Mouse (Mus musculus) hindbrain, embryonic 14.5 days (tissue): ENCODE data around the gene Gpr88. TPM values are rescaled to one million over a fixed set of nuclear protein-coding genes. Genes with fewer than 3 reads are reported as not detected.

Experiments
- ATAC-seq: fragments of 200-750 bp; cut with Nextera tagmentation; 2 replicates; pipeline ENCODE4 v1.8.0; 2017; ENCODE audit warnings: moderate number of reproducible peaks, mild to moderate bottlenecking, moderate TSS enrichment, moderate library complexity; ENCODE audit not compliant: low FRiP score
- DNase-seq: peaks from one replicate; pipeline ENCODE4 v3.0.0-alpha.2; 2015; ENCODE audit warnings: low spot score
- H3K27ac ChIP-seq: fragments of 300-500 bp; sonication (generic); 2 replicates; pipeline ENCODE4 v1.5.1; 2014; ENCODE audit warnings: mild to moderate bottlenecking, moderate library complexity
- H3K27me3 ChIP-seq: fragments of 300-500 bp; sonication (generic); 2 replicates; pipeline ENCODE4 v1.6.1; 2014; ENCODE audit warnings: mild to moderate bottlenecking, low read length, mixed read lengths; ENCODE audit not compliant: control insufficient read depth, insufficient read depth
- H3K36me3 ChIP-seq: fragments of 300-500 bp; sonication (generic); replicated peaks from 2 replicates; pipeline ENCODE4 v1.6.1; 2014; ENCODE audit not compliant: control insufficient read depth, insufficient read depth
- H3K4me1 ChIP-seq: fragments of 300-500 bp; sonication (generic); replicated peaks from 2 replicates; pipeline ENCODE4 v1.6.1; 2014; ENCODE audit warnings: antibody characterized with exemption, low read length, mixed read lengths; ENCODE audit not compliant: control insufficient read depth, insufficient read depth
- H3K4me2 ChIP-seq: fragments of 300-500 bp; sonication (generic); replicated peaks from 2 replicates; pipeline ENCODE4 v1.6.1; 2014; ENCODE audit warnings: mild to moderate bottlenecking, moderate library complexity
- H3K4me3 ChIP-seq: fragments of 300-500 bp; sonication (generic); replicated peaks from 2 replicates; pipeline ENCODE4 v1.5.1; 2014; ENCODE audit warnings: mild to moderate bottlenecking, low read length
- H3K9ac ChIP-seq: fragments of 300-500 bp; sonication (generic); 2 replicates; pipeline ENCODE4 v1.6.1; 2014
- H3K9me3 ChIP-seq: fragments of 300-500 bp; sonication (generic); 2 replicates; pipeline ENCODE4 v1.6.1; 2016; ENCODE audit warnings: low read length; ENCODE audit not compliant: control insufficient read depth
- WGBS: fragments of 180-500 bp; shearing (Covaris S2); extraction: QIAGEN DNeasy Blood & Tissue Kit; methylation state at CpG from one replicate; pipeline ENCODE4 v1.1.7; 2014; 5-methylcytosine and 5-hydroxymethylcytosine counted together
- polyA plus RNA-seq: library from polyadenylated mRNA; unstranded; fragments of >200 nt; fragmentation: Nextera tagmentation; extraction: Ambion mirVana; gene quantifications from 2 replicates; pipeline ENCODE4 v1.2.1, GENCODE M21; 2014

Gpr88 gene
- polyA plus RNA-seq, 1 experiment from 2014 or later = 6.8 TPM

DNA sequence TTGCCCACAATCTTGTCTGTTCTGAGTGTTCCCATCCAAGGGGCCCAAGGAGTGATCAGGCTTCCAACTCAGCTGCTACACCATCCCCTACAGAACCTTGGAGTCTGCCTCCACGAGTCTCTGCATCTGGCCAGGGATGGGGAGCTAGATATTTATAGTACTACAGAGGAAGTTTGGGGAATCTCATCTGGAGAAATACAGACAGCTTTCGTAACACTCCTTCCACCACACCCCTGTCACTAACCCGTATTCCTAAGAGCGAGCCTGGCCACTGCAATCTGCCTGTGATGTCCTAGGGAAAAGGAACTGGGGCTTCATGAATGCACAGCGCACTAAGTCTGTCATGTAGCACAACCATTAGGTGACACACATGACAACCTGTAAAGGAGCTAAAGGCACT is 41.7 kb downstream of the Gpr88 start:
- Histone ChIP-seq H3K36me3 (no peaks in the 10 kb centered on the region), H3K9me3 (no peaks in the 10 kb centered on the region), H3K4me2 (no peak overlapping the region), H3K4me3 (no peak overlapping the region), H3K27me3 (no peaks in the 10 kb centered on the region), H3K27ac (no peak overlapping the region), H3K9ac (no peak overlapping the region), H3K4me1 (0 out of 2 replicates have a peak, but pooled peaks cover 5% of the 10 kb centered on the region)
- ATAC-seq (no peak), DNase-seq (no peak)
- 91% methylated on average over 5 of the region's 5 CpGs for WGBS

DNA sequence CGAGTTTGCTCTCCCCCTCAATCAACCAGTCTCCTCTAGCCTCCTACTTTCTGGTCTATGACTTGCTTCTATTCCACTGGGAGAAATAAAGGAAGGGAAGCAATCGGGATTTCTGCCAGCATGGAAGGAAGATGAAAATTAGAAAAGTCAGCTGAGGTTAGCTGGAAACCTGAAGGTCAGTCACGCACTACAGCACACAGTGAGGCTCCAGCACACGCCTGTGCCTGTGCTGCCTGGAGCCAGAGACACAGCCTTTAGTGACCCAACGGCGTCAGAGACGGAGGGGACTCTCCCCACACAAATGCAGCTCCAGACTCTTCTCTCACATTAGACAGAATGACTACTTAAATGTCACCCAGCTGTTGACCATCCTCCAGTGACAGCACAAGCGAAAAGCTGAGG is 42.6 kb downstream of the Gpr88 start:
- no peaks in the 10 kb centered on the region for H3K36me3 ChIP-seq
- no peaks in the 10 kb centered on the region for H3K9me3 ChIP-seq
- H3K4me1 ChIP-seq = 0 out of 2 replicates have a peak, but pooled peaks cover 5% of the 10 kb centered on the region
- DNase-seq (no peak), ATAC-seq (no peak; the same call in 1 of the 2 replicates)
- no peak overlapping the region for H3K4me2 ChIP-seq
- H3K4me3 ChIP-seq = no peak overlapping the region
- WGBS = 73% methylated on average over 8 of the region's 8 CpGs
- H3K27me3 ChIP-seq = no peaks in the 10 kb centered on the region
- H3K27ac ChIP-seq = no peak overlapping the region
- no peak overlapping the region for H3K9ac ChIP-seq

DNA sequence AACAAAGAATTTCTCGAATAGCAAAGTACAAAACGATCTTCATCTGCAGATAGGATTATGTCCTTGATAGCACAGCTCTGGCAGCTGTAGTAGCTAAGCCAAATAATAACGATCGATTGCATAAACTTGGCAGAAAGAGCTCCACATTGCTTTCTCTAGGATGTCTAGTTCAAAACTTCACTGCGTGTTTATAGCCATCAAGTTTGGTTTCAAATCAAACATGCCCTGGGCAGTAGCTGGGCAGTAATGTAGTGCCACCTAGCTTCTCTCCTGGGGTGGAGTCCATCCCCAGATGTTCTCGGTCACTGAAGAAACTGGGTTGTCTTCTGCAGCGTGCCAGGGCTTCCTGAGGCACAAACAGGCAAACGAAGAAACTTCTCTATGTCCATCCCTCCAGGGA is 44.1 kb downstream of the Gpr88 start:
- H3K27ac ChIP-seq = no peak overlapping the region
- no peak for ATAC-seq
- WGBS = 90% methylated on average over 8 of the region's 8 CpGs
- H3K4me2 ChIP-seq = no peak overlapping the region
- H3K9ac ChIP-seq = no peak overlapping the region
- 0 out of 2 replicates have a peak, but pooled peaks cover 5% of the 10 kb centered on the region for H3K4me1 ChIP-seq
- H3K4me3 ChIP-seq = no peak overlapping the region
- no peaks in the 10 kb centered on the region for H3K36me3 ChIP-seq
- no peaks in the 10 kb centered on the region for H3K27me3 ChIP-seq
- H3K9me3 ChIP-seq = no peaks in the 10 kb centered on the region
- no peak for DNase-seq

DNA sequence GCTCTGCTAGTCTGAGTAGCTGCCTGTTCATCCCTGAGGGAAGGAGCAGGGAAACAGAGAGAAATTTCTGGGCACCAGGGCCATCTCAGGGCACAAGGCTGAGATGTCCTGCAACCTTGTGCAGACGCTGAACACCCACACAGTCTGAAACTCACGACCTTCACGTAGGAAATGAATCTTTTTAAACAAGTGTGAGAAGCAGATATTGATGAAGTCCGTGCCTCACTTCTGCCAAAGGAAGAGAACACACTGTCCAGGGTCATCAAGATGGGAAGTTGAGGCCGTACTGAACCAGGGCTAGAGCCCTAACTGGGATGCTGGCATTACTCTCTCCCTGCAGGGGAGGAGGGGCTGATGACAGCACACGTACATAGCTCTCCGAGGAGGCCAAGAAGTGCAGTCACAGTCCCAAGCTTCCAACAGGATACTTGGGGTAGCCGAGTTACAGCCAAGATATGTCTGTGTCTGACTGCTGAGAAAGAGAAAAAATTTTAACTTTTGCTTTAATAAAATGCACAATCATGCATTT is 46.9 kb downstream of the Gpr88 start:
- H3K4me1 ChIP-seq = 0 out of 2 replicates have a peak, but pooled peaks cover 5% of the 10 kb centered on the region
- H3K9me3 ChIP-seq = no peaks in the 10 kb centered on the region
- H3K9ac ChIP-seq = no peak overlapping the region
- DNase-seq = no peak
- no peaks in the 10 kb centered on the region for H3K27me3 ChIP-seq
- no peak for ATAC-seq
- H3K27ac ChIP-seq = no peak overlapping the region
- H3K4me3 ChIP-seq = no peak overlapping the region
- no peak overlapping the region for H3K4me2 ChIP-seq
- WGBS = 76% methylated on average over 8 of the region's 8 CpGs
- no peaks in the 10 kb centered on the region for H3K36me3 ChIP-seq

DNA sequence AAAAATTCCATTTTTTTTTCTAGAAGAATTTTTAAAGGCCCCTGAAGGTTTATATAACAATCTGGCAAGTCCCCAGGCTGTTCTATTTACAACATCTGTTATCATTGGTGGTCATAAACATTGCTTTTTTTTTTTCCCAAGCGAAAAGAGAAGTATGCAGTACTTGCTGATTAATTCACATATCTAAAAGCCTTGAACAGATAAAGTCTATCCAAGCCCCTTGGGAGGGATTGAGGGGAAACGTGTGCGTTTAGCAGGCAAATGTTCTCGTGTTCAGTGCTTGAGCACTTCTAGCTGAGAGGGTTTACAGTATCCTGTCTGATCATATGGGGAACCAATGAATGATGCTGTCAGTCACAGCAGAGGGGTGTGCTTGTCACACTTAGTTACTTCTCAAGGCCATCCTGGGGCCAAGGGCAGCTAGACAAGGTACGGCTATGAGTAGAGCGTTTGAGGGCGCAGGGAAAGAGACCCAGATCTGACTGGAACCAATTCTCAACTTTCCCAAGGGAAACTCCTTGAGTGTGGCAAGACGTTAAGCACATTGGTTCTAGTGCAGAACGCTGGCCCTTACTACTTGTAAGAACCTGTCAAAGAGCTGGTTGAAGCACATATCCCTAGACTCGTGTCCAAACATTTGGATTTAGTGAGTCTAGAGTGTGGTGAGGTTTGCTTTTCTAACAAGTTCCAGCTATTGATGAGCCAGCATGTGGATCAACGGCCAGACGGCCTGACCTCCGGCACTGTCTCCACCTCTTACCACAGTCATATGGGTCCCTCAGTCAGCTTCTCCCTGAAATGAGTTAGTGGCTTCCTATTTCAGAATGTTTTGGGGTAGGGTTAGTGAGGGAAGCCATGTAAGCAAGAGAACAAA is 47.7 kb downstream of the Gpr88 start:
- Histone ChIP-seq H3K9me3 (no peaks in the 10 kb centered on the region), H3K9ac (no peak overlapping the region), H3K4me2 (no peak overlapping the region), H3K27me3 (no peaks in the 10 kb centered on the region), H3K4me3 (no peak overlapping the region), H3K27ac (no peak overlapping the region), H3K36me3 (no peaks in the 10 kb centered on the region), H3K4me1 (0 out of 2 replicates have a peak, but pooled peaks cover 1% of the 10 kb centered on the region)
- ATAC-seq (no peak), DNase-seq (no peak)
- 79% methylated on average over 13 of the region's 13 CpGs for WGBS

DNA sequence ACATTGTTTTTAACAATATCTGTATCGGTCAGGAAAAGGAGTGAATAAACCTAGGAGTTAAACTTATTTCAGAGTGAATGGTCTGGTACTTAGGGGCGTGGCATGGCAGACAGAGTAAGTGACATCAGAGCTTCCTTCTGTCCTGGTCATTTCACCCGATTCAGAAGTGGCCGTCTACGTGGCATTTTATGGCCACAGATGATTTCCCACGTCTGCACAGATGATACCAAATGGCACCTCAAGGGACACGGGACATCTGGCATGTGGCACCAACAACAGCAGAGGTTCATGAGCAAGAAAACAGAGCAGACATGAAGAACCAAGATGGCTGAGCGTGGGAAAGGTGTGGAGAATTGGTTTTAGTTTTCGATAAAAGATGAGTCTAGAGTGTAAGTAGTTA is 48.7 kb downstream of the Gpr88 start:
- H3K4me3 ChIP-seq = no peak overlapping the region
- H3K4me2 ChIP-seq = no peak overlapping the region
- no peaks in the 10 kb centered on the region for H3K27me3 ChIP-seq
- 73% methylated on average over 9 of the region's 9 CpGs for WGBS
- H3K9me3 ChIP-seq = no peaks in the 10 kb centered on the region
- H3K27ac ChIP-seq = no peak overlapping the region
- no peaks in the 10 kb centered on the region for H3K4me1 ChIP-seq
- no peaks in the 10 kb centered on the region for H3K36me3 ChIP-seq
- ATAC-seq (no peak), DNase-seq (no peak)
- H3K9ac ChIP-seq = no peak overlapping the region

DNA sequence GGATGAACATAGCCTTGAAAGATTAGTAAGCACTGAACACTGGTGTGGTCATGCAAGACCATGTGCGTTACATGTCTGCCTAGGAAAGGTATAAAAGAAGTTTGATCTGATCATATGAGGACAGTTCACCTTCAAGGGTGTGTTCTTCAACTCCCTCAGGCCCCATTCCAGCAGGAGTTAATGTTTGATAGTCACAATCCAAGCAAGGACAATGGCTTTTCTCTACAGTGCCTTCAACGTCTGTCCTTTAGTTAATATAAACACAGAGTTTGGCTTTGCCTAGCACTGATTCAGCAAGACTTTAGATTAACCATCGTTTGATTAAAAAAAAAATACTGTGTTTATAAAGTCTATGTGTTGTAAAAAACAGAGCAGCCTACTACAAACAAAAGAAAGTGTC is 49.4 kb downstream of the Gpr88 start:
- H3K27me3 ChIP-seq = no peaks in the 10 kb centered on the region

DNA sequence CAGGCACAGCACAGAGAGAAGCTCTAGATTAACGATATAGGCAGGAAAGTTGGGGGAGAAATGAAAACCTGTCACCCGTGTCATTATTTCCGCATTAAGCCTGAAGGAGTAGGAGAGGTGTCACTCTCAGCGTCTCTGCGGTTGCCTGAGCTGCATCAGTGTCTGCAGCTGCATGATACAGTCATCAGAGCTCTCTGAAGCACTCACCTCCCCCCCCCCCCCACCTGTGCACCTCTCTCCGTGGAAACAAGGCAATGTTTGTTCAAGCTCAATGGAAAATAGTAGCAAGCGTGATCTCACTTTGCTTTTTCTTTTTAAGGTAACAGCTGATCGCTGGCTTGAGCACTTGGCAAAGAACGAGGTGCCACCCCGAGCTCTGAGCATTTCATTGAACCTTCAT is 53.2 kb downstream of the Gpr88 start:
- no peak overlapping the region for H3K4me2 ChIP-seq
- no peak overlapping the region for H3K4me3 ChIP-seq
- no peak overlapping the region for H3K27ac ChIP-seq
- no peaks in the 10 kb centered on the region for H3K27me3 ChIP-seq
- H3K9ac ChIP-seq = no peak overlapping the region
- DNase-seq = no peak
- no peaks in the 10 kb centered on the region for H3K4me1 ChIP-seq
- no peaks in the 10 kb centered on the region for H3K9me3 ChIP-seq
- no peaks in the 10 kb centered on the region for H3K36me3 ChIP-seq
- 61% methylated on average over 10 of the region's 10 CpGs for WGBS
- ATAC-seq = no peak

More for the DNA sequence above, 49.4 kb downstream of the Gpr88 start:
- Histone ChIP-seq H3K4me1 (no peaks in the 10 kb centered on the region), H3K4me2 (no peak overlapping the region), H3K9ac (no peak overlapping the region), H3K36me3 (no peaks in the 10 kb centered on the region), H3K9me3 (no peaks in the 10 kb centered on the region), H3K4me3 (no peak overlapping the region), H3K27ac (no peak overlapping the region)
- no peak for ATAC-seq
- WGBS = 54% methylated on average over 3 of the region's 3 CpGs
- DNase-seq = no peak
